Mouse (Mus musculus): ENCODE data around the gene Lig4.

The Lig4 gene

DNA sequence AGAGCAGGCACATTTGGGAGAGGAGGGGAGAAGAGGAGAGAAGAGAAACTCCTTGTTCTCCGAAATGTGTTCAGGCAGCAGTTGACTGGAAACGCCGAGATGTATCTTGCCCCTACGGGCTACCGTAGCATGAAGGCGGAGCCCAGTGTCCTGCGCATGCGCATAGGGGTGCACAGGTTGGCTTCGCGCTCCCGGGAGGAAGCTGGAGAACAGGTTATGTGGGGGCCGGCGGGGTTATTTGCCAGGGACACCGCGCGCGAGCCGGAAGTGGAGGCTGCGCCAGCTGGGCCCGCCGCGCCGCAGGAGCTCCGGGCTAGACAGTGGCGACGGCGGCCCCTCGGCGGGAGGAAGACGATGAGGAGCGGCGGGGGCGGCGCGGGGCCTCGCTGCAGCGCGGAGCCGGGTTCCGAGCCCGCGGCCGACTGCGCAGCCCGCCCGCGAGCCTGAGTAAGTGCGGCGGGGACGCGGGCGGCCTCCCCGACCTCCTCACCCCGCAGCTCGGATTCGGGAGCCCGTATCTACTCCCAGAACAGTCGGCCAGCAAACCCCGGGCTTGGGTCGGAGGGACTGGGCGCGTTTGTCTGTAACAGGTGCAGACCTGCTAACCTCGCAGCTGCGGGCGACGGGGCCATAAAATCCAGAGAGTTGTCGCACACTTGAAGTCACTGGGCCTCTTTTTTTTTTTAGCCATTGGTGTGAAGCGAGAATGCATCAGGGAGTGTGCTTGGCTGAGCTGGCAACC is at the start of gene Lig4, which contains the start of gene Abhd13:
Gene Lig4, minus strand, starts transcription at position 114 of the 742 bp plus-strand sequence.
Gene Abhd13, plus strand, starts transcription at position 135 of the 742 bp plus-strand sequence.
- DNase-seq = peak; percentile 99

DNA sequence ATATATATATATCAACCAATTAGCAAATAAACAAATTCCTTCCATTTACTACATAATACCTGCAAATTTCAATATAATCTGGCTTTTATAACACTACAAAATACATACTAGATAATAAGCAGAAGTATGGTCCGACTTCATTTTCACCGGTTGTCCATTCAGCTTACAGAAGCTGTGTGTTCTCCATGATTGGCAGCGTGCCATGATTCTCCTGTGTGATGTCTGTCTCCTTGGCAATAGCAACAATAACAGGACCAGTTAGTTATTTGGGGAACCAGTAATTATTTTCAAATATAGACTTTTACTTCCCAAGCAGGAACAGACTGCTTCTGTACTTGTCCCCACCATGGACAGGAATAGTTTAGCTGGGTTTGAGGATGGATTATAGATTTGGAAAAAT is 39.7 kb upstream of the Lig4 start:
- DNase-seq = no peak

DNA sequence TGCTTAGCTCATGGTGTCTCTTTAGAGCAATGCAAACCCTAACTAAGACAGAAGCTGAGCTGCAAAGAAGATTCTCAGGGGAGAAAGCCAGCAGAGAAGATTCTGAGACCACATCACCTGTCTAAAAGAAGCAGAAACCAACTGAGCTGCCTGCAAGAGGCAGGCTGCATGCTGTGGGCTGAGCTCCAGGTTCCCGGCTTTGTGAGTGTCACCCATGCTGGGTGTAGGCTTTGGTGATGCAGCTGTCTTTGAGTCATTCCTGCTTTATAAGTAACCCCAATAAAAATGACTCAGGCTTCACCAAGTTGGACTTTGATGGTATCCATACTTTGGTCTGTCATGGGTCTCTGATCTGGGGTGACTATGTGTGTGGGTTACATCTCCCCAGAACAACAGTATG is 38.8 kb upstream of the Lig4 start:
- DNase-seq = no peak

DNA sequence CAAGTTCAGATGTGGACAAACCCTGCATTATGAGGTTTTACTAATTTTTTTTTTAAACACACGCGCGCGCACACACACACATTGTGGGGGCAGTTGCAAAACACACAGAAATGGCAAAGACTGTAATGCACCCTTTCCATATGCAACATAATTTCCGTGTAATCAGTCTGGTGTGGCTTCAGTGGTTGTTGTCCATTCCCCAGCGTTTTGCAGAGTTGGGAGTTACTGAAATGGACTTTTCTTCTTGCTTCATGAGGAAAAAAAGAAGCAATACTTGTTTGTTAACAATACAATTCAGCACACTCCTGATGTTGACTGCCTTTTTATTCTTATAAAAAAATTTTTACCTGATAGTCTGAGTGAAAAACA is 30.2 kb upstream of the Lig4 start:
- no peak for DNase-seq

DNA sequence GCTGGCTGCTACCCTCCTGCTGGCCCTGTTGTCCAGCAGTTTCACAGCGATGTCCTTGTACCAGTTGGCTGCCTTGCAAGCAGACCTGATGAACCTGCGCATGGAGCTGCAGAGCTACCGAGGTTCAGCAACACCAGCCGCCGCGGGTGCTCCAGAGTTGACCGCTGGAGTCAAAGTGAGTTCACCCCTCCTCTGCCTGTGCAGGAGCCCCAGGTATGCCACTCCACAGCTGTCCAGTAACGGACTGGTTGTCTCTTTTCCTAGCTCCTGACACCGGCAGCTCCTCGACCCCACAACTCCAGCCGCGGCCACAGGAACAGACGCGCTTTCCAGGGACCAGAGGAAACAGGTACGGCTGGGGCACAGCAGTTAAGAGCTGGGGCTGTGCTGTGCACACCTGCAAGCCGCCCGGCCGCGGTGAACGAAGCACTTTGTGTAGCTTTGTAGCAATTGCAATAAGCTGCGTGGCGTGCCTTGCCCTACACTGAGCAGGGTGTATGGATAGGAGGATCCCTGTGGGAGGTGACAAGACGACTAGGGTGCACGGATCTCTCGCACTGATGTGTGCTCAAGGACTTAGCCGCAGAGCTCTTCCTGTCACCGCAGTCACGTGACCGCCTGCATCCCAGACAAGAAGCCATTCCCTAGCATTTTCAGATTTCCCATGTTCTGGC is 29.6 kb upstream of the Lig4 start:
- peak; percentile 24 for DNase-seq

DNA sequence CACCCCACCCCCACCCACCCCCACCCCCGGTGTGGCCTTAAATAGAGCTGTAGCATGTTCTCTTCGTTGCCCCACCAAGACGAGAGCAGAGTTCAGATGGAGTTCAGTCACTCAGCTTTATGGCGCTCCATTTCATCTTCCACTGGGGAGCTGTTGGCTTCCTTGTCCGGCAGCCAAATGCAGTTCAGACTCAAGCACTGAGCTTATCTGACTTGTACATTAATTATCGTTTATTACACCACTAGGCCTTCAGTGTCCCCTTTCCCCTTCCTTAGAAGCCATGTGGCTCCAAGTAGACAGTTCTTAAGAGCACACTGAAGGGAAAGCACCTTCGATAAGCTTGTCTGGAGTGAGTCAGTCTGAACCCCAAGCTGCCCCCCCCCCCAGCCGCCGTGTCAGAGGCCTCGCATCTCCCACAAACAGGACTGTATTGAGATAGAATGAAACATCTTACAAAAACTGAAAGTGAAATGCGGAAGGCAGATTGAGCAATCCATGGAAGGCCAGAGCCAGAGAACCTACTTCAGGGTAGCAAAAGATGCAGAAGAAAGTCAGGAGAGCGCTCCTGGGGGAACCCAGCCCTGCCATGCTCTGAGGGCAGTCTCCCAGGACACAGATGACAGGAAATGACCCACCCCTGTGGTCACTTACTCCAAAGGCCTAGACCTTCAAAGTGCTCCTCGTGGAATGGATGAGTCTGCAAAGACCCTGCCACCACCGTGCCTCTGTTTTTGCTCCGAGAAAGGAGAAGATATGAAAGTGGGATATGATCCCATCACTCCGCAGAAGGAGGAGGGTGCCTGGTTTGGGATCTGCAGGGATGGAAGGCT is 28.9 kb upstream of the Lig4 start, which contains the start of gene Tnfsf13b:
Gene Tnfsf13b, plus strand, starts transcription at position 312 of the 830 bp plus-strand sequence.
- DNase-seq = peak; percentile 62

DNA sequence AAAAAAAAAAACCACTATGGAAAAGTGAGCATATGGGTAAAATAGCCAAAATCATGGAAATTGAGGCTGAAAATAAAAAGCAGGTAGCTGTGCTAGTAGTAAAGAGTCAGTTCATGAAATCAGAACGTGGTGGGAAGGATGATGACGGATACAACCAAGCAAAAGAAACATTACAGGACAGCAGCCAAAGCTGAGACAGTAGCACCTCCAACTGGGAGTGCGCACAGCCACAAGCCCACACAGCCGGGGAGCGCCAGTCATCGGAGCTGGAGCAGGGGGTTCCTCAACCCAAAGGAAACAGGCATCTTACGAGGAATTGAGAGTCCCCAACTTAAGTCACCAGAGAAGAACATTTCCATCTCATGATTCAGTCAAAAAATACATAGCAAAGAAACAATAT is 26.6 kb upstream of the Lig4 start:
- no peak for DNase-seq

DNA sequence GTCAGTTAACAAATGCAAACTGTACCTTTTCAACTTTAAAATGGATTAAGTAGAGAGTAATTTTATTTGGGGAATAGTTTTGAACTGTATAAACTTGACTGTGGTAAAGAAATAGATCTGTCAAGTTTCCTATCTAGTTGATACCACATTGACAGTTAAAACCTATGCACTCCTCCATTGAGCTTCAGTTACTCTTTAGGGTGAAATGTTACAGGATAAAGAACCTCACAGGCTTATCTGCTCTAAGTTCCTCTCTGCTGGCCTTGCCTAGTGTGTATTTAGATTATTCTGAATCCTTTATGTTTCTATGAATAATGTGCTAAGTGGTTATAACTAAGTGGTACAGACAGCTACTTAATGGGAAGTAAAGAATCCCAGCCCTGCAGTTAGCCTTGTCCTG is 2.7 kb upstream of the Lig4 start:
- DNase-seq = no peak

DNA sequence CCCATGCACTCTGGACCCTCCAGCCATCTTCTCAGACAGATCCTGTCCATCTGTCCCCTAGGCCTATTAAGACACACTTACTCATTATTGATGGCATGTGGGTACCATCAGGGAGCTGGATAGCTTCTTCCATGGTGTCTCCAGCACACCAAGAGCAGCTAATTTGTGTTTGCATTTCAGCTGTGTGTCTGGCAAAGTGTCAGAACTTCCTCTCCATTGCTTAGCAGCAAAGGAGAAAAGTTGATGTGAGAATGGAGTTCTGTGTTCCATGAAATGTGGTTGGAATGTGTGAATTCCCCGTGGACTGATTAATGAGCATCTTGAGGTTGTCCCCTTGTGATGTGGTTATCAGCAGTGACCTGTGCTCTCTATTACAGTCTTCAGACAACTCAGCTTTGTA is 2.3 kb upstream of the Lig4 start:
- DNase-seq = no peak

DNA sequence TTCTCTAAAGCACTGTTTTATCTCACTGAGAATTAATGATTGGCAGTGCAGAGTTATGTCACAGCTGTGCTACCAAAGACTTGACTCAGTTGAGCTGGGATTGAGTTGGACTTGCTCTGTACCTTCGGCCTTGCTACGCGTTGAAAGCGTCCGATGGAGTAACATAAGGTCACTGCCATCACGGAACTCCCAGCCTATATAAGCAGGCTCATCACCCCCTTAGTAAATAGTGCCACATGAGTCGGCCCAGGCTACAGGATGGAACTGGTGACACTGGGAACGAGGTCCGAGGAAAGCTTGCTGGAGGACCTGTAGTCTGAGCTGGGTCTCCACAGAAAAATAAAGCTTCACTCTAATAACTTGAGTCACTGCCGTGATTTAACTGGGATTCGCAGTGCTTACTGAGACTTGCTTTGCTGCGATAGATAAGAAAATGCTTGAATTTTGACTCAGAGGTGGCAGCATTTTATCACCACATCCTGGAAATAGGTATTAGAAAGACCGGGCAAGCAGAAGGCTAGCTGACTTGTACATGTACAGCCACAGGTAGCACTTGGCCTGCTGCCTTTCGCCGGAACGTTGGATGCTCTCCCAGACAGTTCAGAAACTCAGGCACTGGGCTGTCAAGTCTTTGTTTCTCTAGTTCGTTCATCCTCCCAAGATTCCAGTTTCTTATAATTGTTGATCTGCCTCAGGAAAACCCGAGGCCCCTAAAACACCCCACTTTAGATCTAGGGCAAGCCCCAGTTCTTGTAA is 1.2 kb upstream of the Lig4 start:
- no peak for DNase-seq

DNA sequence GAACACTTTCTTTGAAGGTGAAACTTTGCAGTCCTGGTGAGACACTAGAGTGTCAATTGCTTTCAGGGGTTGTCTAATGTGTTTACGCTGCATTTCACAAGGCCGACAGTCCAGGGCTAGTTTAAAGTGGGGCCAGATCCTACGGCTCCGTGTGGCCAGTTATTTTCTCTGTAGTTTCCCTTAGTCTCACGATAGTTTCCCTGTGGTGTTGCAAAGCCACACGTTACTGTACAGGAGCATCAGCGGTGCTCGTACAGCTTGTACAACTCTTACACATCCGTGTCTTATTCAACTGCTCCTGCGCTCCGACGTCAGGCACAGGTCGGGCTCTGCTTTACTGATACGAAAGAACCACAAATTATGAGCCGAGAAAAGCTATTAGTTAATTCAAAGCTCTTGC is 470 bp downstream of the Lig4 start:
- DNase-seq = peak; percentile 4

DNA sequence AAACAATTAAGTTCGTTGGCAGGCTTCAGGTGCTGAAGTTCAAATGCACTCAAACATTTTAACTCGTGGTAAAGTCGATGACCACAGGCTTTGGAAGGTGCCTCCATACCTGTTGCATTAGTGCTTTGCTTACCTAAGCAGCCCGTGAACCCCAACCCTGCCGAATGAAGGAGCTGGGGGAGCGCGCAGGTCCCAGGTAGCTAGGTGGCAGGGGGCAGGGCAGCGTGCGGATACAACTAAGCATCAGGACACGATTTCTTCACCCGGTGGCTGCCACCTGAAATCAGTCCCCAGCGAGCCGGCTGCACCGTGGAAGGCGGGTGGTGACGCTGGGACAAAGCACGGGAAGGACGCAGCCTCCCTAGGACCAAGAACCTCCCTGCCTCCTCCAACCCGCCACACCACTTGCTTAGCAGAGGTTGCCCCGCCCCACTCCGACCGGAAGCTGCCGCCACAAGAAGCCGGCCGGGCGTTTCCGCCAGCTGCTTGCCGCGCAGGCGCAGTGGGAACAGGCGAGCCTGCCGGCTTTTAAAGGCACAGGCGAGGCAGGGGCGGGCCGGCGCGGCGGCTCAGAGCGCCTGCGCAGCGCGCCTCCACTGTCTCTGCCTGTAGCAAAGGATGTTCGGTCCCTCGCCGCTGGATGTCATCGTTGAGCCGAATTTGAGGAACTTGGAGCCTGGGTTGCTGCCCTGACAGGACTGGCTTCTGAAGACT is 1.4 kb downstream of the Lig4 start:
- DNase-seq = peak; percentile 99

DNA sequence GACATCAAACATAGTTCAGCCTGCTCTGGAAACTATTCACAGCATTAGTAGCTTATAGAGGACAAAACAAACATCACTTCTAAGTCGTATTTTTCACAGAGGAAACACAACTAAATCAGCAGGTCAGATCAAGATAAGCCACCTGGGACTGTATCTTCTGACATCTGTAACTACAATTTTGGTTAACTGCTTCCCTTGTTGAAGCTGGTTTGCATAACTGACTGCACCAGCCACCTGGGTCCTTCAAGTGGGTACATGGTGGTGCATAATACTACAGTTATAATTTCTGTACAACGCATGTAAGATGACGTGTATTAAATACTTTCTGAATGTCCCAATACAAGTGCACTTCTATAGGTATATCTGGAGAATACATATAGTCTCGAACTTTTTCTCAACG is 2.2 kb downstream of the Lig4 start:
- DNase-seq = no peak

DNA sequence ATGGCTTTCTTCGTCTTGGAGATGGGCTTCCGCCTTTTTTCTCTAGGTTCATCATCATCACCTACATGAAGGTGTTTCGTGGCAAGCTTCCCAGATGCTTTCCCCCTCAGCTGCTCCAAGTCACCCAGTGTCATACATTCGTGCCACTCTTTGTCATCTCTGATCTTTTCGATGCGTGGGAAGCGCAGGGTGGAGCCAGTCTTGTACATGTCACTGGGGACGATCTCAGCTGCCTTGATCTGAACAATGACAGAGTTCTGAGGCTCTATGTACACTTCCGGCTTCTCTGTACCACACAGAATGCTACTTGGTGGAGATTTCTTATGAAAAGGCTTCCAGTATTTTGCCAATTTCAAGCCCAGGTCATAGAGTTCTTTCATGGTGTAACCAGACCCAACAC is 5.6 kb downstream of the Lig4 start:
- DNase-seq = no peak

DNA sequence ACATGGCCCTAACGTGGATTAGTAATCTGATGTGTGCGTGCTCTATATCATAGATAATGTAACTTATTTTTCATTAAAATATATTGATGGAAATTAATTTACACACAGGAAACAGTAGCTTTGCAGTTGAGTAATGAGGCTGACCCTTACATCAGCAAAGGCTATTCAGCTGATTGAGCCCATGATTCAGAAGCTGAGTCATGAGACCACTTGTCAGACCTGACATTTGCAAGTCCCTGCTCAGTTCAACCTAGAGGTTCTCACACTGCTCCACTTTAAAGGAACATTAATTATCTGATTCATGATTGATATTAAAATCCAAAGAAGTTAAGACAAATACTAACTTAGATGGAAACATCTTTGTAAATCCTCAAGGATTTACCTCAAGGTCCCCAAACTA is 17.6 kb downstream of the Lig4 start:
- DNase-seq = no peak

DNA sequence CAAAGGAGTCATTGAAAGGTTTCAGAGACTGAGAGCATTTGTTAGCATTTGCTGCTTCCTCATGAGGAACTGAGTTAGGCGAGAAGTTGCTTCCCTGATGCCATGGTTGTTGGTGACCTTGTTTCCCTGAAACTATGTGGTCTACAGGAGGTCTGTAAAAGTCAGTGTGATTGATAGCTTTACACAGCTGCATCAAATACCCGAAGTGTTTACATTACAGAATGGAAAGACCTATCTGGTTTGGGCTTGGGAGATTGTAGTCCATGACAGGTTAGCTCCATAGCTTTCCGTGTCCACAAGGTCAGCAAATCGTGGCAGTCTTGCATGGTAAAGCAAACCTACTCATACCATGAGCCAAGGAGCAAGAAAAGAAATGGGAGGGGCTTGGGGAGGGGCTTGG is 19.1 kb downstream of the Lig4 start:
- no peak for DNase-seq

DNA sequence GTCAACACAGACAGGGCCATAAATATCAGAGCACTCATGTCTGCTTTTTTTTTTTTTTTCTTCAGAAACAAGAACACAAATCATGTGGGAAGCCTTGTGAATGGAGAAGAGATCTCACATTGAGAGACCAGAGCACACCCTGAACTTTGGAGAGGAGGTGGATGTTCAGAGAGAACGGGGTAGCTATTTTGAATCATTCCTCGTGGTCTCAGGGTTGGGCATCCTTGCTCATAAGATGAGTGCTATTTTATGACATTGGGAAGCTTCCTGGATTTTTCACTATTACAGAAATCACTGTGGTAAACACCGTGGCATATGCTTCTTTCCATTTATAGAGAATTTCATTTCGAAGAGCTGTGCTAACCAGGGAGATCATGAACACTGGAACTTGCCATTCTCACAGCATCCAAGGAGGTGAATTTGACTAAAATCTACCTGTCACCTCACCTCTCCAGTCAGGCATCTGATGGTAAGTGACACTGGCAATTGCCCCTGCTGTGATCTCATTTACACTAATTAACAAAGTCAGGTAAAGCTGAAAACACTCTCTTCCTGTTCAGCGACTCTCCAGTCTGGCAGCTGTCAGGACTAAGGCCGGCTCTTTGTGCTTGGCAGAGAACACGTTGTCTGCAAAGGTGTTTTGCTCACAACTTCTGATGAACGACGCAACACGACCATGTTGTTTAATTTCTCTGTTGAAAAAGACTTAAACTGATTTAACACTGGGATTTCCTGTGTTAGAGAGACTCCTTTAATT is 28.2 kb downstream of the Lig4 start:
- DNase-seq = no peak

DNA sequence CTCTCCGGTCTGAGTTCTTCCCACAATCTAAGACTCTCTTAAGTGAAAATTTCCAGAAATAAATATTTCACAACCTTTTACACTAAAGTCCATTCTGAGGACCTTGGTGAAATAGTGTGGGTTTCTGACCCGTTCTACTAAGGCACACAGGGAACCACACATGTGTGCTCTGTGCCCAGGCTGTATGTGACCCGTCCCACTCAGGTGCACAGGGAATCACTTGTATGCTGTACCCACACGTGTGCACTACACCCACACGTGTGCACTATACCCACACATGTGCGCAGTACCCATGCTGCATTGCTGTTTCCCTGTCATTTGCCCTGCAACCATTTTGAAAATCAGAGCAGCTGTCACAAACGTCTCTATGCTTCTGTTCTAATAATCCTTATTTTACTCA is 41.9 kb downstream of the Lig4 start:
- no peak for DNase-seq

DNA sequence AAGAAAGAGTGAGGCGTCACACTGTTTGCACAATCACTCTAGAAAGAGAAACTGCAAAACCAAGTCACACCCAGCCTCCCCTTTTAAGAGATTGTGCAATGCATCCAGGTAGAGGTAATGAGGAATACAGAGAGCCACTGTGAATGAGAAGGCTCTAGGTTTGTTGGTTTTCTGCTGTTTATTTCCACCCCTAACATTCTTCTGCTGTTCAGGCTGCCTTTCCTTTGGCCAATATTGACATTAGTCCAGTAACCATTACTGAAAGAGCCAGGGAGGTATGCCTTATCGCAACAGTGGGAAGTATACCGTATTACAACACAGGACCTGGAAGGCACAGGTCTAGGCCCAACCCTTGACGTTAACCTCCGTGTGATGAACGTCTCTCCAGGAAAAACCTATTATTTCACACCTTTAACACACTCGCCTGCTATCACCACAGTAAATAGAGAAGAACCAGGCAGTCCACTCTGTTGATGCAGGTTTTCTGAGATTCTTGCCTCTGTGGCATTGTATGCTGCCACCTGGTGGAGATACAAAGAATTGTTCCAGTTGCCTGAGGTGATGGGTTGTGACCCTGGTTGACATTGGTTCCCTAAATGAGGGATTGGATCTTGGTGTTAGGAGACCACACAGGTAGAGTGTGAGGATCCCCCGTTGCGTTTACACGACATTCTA is 42.5 kb downstream of the Lig4 start:
- DNase-seq = peak; percentile 36

DNA sequence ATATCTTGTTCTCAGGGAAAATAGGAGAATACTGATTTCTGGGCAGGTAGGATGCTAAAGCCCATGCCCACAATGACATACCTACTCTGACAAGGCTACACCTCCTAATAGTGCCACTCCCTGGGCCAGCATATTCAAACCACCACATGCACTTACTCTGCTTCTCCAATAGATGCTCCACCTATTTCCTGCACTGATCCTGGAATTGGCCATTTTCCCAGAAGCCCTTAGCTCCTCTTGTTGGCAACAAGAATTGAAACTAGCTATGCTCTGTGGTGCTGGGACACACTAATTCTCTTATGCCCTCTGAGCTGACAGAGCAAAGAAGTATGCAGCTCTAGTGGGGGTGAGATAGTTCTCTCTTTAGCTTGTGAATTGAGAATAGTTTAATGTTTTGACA is 44.8 kb downstream of the Lig4 start:
- peak; percentile 8 for DNase-seq
